Mouse (Mus musculus) cerebellum, adult 11-12 months (tissue): ENCODE measurements around the gene Wnk2.

Experiments used
- DNase-seq: peaks from one replicate; pipeline ENCODE4 v3.0.0; 2022

The Wnk2 gene

GRCm38 (mm10) chr13:49134491-49134890 lies 13.3 kb downstream of the Wnk2 start:
- peak; percentile 72 for DNase-seq

DNA sequence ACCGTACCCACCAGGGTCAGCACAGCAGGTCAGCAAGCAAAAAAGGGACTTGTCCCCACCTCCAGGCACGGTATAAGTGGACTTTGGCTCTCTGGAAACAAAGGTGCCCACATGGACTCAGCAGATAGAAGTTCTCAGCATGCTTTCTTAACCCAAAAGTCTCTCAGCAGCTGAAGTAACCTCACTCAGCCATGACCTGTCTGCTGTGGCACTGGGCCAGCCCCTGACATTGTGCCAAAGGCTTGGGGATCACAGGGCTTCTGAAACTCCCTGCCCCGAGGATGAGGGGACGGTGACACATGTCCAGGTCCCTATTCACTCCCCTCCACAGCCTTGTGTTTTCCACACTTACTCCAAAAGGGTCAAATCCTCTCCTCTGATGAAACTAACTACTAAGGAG lies 14.7 kb downstream of the Wnk2 start:
- peak; percentile 69 for DNase-seq

DNA sequence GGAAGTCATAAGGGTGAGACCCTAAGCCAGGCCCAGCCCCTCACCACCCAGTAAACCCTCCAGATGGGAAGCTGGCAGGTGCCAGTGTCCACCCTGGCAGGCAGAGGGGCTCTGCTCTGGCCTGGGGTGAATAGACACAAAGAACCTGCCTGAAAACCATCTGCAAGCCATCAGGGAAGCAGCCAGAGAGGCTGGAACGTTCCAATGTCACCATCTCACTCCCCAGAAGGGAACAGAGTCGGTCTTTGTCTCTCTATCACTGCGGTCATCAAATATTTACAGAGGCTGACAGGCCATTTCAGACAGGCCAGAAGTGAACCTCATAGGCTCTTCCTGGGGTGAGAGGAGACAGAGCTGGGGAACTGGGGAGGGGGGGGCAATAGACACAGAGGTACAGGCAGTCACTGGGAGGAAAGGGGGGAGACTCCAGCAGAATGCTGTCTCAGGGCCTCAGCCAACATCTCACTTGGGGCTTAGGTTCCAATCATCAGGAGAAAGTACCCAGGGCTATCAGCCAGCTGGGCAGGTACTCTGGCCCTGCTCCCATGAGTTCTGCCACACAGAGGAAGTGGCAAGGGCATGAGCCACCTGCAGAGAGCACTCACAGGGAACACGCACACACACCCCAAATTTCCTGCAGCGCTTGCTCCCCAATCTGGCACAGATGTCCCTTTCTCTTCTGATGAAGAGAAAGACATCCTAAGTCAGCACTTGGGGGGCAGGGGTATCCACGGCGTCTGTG lies 15.7 kb downstream of the Wnk2 start:
- peak; percentile 68 for DNase-seq

DNA sequence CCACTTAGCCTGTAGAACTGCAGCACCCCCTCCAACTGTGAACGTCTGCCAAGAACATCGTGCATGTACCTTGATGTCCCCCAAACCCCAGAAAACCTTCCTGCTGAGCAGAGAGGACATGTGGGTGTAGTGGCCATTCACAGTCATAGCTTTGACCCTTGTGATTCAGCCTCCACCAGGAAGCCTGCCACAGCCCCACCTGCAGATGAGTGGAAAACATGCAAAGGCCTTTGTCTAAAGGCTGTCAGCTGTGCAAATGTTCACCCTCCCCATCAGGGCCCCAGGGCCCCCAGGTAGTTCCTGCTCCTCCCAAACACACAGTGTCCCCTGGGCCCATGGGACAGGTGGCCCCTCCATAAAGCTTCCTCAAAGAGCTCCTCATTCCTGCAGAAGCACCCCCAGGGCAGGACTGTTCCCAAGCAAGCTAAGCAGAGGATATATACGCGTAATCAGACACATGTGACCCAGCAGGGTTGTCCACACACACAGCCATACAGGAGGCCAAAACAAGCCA lies 16.4 kb downstream of the Wnk2 start:
- DNase-seq: no peak

DNA sequence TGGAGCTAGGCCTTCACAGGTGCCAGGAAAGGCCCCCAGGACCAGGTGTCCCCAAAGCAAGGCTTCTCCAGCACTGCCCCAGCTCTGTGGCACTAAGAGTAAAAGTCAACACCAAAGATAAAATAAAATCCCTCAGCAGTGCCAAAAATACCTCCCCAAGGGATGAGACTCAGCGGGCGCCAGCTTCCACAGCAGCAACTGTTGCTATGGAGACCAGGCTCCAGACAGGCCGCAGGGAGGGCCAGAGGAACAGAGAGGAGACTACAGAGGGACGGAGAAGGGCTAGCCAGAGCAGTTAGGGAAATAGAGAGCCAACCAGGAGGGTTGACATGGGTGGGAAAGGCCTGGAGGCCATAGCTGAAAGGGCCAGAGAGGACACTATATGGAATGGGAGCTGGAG lies 18.0 kb downstream of the Wnk2 start:
- DNase-seq: peak; percentile 57

GRCm38 (mm10) chr13:49129154-49129553 lies 18.7 kb downstream of the Wnk2 start:
- no peak for DNase-seq

GRCm38 (mm10) chr13:49127844-49128631 lies 19.8 kb downstream of the Wnk2 start:
- DNase-seq: peak; percentile 58

DNA sequence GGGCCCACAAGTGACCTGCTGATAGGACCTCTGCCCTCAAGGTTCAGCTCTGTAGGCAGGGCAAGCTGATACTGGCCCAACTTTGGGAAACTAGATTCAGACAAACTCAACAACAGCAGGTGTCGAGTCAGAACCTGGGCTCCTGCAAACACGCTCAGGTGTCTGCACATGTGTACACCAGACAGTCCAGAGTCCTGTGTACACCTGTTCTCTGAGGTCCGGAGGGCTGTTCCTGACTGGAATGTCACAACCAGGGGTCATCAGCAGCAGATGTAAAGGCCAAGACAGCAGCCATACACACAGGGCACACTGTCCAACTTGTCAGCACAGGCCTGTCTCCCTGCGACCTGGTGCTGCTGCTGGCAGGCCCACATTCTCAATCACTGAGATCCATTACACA lies 25.7 kb downstream of the Wnk2 start:
- DNase-seq: no peak

DNA sequence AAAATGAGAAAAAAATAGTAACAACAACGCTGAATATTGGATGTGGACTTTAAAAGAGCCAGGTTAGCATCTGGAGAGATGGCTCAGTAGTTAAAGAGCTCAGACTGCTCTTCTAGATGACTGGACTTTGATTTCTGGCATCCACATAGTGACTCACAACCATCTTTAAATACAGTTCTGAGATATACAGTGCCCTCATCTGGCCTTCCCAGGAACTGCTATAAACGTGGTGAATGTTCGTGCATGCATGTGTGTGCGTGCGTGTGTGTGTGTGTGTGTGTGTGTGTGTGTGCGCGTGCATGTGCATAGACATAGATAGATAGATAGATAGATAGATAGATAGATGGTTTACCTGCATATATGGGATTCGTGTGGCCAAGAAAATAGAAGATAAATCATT lies 30.3 kb downstream of the Wnk2 start:
- DNase-seq: no peak

GRCm38 (mm10) chr13:49114921-49115320 lies 32.9 kb downstream of the Wnk2 start:
- no peak for DNase-seq

GRCm38 (mm10) chr13:49114116-49114515 lies 33.7 kb downstream of the Wnk2 start:
- DNase-seq: no peak

DNA sequence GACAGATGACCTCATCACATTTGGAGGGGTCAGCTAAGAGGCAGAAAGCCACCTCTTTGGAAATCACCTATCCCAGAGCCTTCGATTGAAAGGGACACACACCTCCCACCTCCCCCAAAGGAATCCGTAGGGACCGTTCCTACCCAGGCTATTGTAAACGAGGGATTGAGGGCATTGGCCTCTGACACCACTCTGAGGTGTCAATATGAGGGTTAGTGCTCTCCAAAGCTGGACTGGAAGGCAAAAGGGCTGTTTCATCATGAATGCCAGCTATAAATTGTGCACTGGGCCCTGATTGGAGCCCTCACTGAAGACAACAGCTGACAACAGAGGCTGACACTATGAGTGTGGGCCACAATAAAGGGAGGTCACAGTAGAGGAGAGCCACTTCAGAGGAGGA lies 34.5 kb downstream of the Wnk2 start:
- no peak for DNase-seq

GRCm38 (mm10) chr13:49112652-49113051 lies 35.2 kb downstream of the Wnk2 start:
- no peak for DNase-seq

DNA sequence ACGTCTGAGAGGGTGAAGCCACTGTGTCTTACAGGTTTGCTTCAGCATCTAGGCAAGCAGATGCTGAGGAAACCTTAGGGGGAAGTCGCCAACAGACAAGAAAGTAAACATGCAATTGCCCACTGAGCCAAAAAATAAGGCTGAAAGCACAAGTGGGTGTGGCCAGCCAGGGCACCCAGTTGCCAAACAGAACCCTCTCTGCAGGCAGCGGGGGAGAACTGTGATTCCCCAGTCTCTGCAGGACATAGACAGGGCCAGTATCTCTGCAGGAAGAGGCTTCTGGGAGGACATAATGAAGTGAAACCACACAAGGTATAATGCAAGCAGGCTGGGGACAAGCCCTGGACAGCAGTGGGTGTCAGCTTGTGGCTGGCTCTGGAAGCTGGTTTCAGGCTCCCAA lies 38.1 kb downstream of the Wnk2 start:
- no peak for DNase-seq

- DNase-seq: no peak
These were observed 39.5 kb downstream of the Wnk2 start for GRCm38 (mm10) chr13:49108119-49108846.

DNA sequence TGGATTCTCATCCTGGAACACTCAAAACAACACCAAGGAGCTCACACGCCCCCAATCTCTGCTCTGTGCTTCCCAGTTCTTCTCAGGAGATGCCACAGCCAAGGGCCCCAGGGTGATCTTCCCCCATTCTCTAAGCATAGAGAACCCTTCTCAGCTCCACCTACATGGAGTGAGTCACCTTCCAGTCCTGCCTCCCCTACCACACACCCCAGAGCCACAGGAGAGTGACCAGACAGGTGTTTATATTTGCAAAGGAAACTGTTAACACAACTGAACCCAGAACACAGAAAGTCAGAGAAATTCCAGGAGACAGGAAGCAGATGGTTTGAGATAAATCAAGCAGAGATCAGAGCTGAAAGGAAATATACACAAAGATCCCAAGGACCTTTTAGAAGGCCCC lies 43.9 kb downstream of the Wnk2 start:
- DNase-seq: no peak

- no peak for DNase-seq
These were observed 44.6 kb downstream of the Wnk2 start for GRCm38 (mm10) chr13:49103235-49103634.

- DNase-seq: peak; percentile 46
These were observed 47.4 kb downstream of the Wnk2 start for GRCm38 (mm10) chr13:49100417-49100816.

GRCm38 (mm10) chr13:49096826-49097225 lies 51.0 kb downstream of the Wnk2 start:
- DNase-seq: no peak

DNA sequence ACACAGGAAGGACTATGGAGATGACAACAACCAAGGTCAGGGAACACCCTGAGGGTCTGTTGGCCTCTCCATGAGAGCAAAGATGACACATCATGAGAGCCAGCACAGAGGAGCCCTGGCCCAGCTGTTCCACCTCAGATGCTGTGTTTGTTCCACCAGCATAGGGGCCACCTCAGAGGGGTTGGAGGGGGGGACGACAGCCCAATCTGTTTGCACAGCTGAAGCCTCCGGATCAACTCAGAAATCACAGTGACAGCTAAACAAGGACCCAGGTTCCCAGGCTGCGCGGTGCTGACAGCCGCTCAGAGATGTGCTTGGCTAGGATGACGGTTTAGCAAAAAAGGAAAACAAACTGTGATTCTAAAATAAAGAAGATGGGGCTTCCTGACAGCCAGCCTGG lies 53.1 kb downstream of the Wnk2 start:
- DNase-seq: no peak

GRCm38 (mm10) chr13:49093471-49093891 lies 54.3 kb downstream of the Wnk2 start:
- DNase-seq: peak; percentile 80

DNA sequence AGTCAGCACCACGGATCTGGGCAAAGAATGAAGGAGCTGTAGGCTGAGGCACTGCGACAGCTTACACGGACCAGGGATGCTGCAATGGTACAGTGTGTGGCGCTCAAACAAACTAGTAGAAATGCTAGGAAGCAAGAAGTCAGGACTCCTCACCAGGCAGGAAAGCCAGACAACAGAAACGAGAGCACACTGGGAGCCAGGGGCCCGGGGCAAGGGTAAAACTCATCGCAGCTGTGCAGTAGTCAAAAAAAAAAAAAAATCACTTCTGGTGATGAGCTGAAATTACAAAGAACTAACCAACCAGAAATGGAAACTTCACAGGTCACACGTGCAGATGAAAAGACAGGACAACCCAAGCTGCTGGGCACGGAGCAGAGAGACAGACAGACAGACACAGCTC lies 55.2 kb downstream of the Wnk2 start:
- no peak for DNase-seq

DNA sequence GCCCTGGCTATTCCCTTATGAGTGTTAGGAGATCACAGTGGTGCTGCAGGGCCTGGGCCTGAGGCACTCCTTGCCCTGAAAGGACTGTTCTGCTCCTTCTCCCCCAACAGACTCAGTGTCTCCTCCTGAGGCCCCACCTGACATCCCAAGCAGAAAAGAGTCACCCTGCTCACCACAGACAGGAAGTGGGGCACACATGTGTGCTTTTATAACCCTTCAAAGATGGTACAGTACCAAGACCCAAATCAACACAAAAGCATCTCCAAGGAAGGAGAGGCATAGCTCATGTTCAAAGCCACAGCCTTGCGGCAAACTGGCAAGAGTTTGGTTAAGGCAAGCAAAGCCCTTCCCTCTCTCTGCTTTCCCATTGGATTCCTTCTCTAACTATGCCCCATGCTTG lies 57.6 kb downstream of the Wnk2 start:
- DNase-seq: no peak

- DNase-seq: peak; percentile 75
These were observed 58.9 kb downstream of the Wnk2 start for GRCm38 (mm10) chr13:49088874-49089273.
